Mouse (Mus musculus): ENCODE results near the gene Pir. TPM values are rescaled to one million over a fixed set of nuclear protein-coding genes. Genes with fewer than 3 reads are reported as not detected.

Gene Pir
- polyA plus RNA-seq (2012; rRNA removed) = 1.4 and 1.7 TPM in 2 replicates

GRCm38 (mm10) chrX:164269285-164269761, at the start of gene Pir:
Gene Pir, plus strand, starts transcription at chrX:164269371.

GRCm38 (mm10) chrX:164258057-164258456, 11.1 kb upstream of the Pir start, which contains the start of gene Bmx:
Gene Bmx, minus strand, starts transcription at chrX:164258193.

DNA sequence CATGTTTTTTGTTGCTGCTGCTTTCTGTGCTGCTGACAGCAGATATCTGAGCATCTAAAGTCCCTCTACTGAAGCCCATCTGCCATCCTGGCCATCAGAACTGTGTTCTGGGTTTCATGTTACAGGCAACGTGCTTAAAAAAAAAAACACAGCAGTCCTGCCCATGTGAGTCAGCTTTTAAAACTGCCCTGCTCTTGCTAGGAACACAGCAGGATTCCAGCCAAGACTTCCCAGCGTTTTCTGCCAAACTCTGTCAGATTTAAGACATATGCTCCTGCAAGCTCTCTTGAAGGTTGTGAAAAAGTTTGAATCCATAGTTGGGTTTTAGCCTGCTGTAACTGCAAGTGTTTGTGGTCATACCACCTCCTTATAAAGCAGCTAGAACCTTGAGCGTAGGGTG, 103.9 kb downstream of the Pir start, which contains the start of gene Vegfd:
Gene Vegfd (plus strand): TSS at position 298 of the 400 bp plus-strand sequence.

DNA sequence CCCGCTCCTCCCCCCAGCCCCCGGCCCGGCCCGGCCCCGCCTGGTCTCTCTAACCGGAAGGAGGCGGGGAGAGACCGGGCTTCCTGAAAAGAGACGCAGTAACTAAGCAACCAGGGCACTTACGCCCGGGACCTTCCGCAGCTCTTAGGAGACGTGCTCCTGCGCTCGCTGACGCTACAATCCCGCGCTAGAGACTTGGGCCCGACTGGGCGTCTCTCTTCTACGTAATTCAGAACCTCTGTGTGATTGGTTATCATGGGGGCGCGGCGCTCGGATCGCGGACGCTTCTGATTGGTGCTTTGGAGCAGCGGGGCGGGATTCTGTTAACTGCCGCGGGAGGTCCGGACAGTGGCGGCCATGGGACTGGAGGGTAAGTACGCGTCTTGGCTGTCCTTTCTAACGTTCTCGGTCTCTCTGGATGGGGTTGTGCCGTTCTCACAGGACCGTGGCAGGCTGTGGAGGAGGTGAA, 150.3 kb downstream of the Pir start, which contains the start of gene Piga:
Gene Piga (plus strand): TSS at position 317 of the 469 bp plus-strand sequence.

Other genes starting within 250 kb of the Pir start
- 0.45 and 0.66 TPM in 2 replicates for gene Car5b, start 241.4 kb upstream of the Pir start, polyA plus RNA-seq (2012; rRNA removed)
- gene Siah1b, start 192.9 kb upstream of the Pir start, polyA plus RNA-seq (2012; rRNA removed) = 22.0 and 24.9 TPM in 2 replicates
- gene Cltrn, start 180.5 kb upstream of the Pir start, polyA plus RNA-seq (2012; rRNA removed) = 0.09 TPM in 1 of 2 replicates, not detected in the other
- 0.14 and 0.26 TPM in 2 replicates for gene Ace2, start 130.0 kb upstream of the Pir start, polyA plus RNA-seq (2012; rRNA removed)
- gene Bmx, start 11.2 kb upstream of the Pir start, polyA plus RNA-seq (2012; rRNA removed) = 0.33 and 0.44 TPM in 2 replicates
- 1.0 and 2.4 TPM in 2 replicates for gene Vegfd, start 104.0 kb downstream of the Pir start, polyA plus RNA-seq (2012; rRNA removed)
- gene Piga, start 150.4 kb downstream of the Pir start, polyA plus RNA-seq (2012; rRNA removed) = 6.5 TPM in 2 replicates
- not detected in 2 replicates for gene Asb11, start 167.6 kb downstream of the Pir start, polyA plus RNA-seq (2012; rRNA removed)
- gene Asb9, start 237.0 kb downstream of the Pir start, polyA plus RNA-seq (2012; rRNA removed) = 0.09 and 0.54 TPM in 2 replicates

All from central nervous system, embryonic 14 days (tissue).